Mouse (Mus musculus) 3134 (cell line): Measurements from ENCODE around the gene Rpl22.
A peak's percentile ranks its signal among the peaks of the same experiment; 100 is the strongest.

Experiments used
- DNase-seq: peaks from one replicate; pipeline ENCODE4 v3.0.0-alpha.2; 2011; ENCODE audit warnings: low spot score; ENCODE audit not compliant: insufficient read length; ENCODE audit errors: extremely low read depth

Rpl22 gene

GRCm38 (mm10) chr4:152296371-152296770, 29.2 kb upstream of the Rpl22 start:
- DNase-seq: no peak

GRCm38 (mm10) chr4:152296874-152297861, 28.4 kb upstream of the Rpl22 start, which contains the start of gene Icmt:
Gene Icmt (plus strand): TSS chr4:152297227.
- DNase-seq: peak; percentile 94

GRCm38 (mm10) chr4:152298836-152299235, 26.7 kb upstream of the Rpl22 start:
- no peak for DNase-seq

- no peak for DNase-seq
Observed at GRCm38 (mm10) chr4:152300375-152300774, 25.2 kb upstream of the Rpl22 start.

GRCm38 (mm10) chr4:152302012-152302411, 23.5 kb upstream of the Rpl22 start:
- no peak for DNase-seq

GRCm38 (mm10) chr4:152303172-152303571, 22.4 kb upstream of the Rpl22 start:
- no peak for DNase-seq

- no peak for DNase-seq
Observed at GRCm38 (mm10) chr4:152304685-152305084, 20.9 kb upstream of the Rpl22 start.

GRCm38 (mm10) chr4:152305991-152306390, 19.6 kb upstream of the Rpl22 start:
- DNase-seq: no peak

- no peak for DNase-seq
Observed at GRCm38 (mm10) chr4:152307542-152307941, 18.0 kb upstream of the Rpl22 start.

- DNase-seq: no peak
Observed at GRCm38 (mm10) chr4:152312186-152312585, 13.4 kb upstream of the Rpl22 start.

GRCm38 (mm10) chr4:152313211-152313632, 12.3 kb upstream of the Rpl22 start:
- DNase-seq: no peak

- DNase-seq: no peak
Observed at GRCm38 (mm10) chr4:152313934-152314333, 11.6 kb upstream of the Rpl22 start.

GRCm38 (mm10) chr4:152315498-152316213, 9.9 kb upstream of the Rpl22 start:
- no peak for DNase-seq

- DNase-seq: no peak
Observed at GRCm38 (mm10) chr4:152317631-152318033, 7.9 kb upstream of the Rpl22 start.

GRCm38 (mm10) chr4:152318517-152319234, 6.9 kb upstream of the Rpl22 start, which contains the start of gene Rnf207:
Gene Rnf207 (minus strand): TSS chr4:152318993.
- no peak for DNase-seq

- no peak for DNase-seq
Observed at GRCm38 (mm10) chr4:152321464-152321863, 4.1 kb upstream of the Rpl22 start.

- no peak for DNase-seq
Observed at GRCm38 (mm10) chr4:152324641-152325562, 640 bp upstream of the Rpl22 start.

- DNase-seq: no peak
Observed at GRCm38 (mm10) chr4:152326543-152326942, 1.0 kb downstream of the Rpl22 start.

- no peak for DNase-seq
Observed at GRCm38 (mm10) chr4:152328691-152329090, 3.1 kb downstream of the Rpl22 start.

GRCm38 (mm10) chr4:152332952-152333351, 7.4 kb downstream of the Rpl22 start:
- no peak for DNase-seq
